Mouse (Mus musculus): ENCODE results near the gene Prkn. TPM values are rescaled to one million over a fixed set of nuclear protein-coding genes. Genes with fewer than 3 reads are reported as not detected.

The Prkn gene
- polyA plus RNA-seq, 1 experiment: 0.58 TPM

GRCm38 (mm10) chr17:11626306-11626705 lies 786.1 kb downstream of the Prkn start:
- WGBS: 88% methylated on average over 3 of the region's 3 CpGs
- H3K36me3 ChIP-seq (ENCODE audit: control insufficient read depth, insufficient read depth, low read length): no peaks in the 10 kb centered on the region
- H3K27ac ChIP-seq (ENCODE audit: insufficient read depth, low read depth, low read length): no peak overlapping the region
- no peak for TF ChIP-seq CTCF (IDR thresholded peaks at IDR 0.05; ENCODE audit: extremely low read depth, insufficient read length, insufficient replicate concordance, low read depth, low read length)
- no peak for TF ChIP-seq POLR2A (IDR thresholded peaks at IDR 0.05; ENCODE audit: low read depth, low read length)
- H3K4me3 ChIP-seq (ENCODE audit: low read depth, low read length): no peak overlapping the region
- H3K27me3 ChIP-seq (ENCODE audit: control insufficient read depth, insufficient read depth, low read length): no peaks in the 10 kb centered on the region
- H3K4me1 ChIP-seq (ENCODE audit: control insufficient read depth, insufficient read depth, insufficient read length, low read length): no peaks in the 10 kb centered on the region

- WGBS: 88% methylated on average over 11 of the region's 11 CpGs
- H3K27ac ChIP-seq (ENCODE audit: insufficient read depth, low read depth, low read length): no peak overlapping the region
- H3K4me1 ChIP-seq (ENCODE audit: control insufficient read depth, insufficient read depth, insufficient read length, low read length): no peaks in the 10 kb centered on the region
- TF ChIP-seq CTCF (IDR thresholded peaks at IDR 0.05; ENCODE audit: extremely low read depth, insufficient read length, insufficient replicate concordance, low read depth, low read length) (no peak), POLR2A (IDR thresholded peaks at IDR 0.05; ENCODE audit: low read depth, low read length) (no peak)
- no peaks in the 10 kb centered on the region for H3K36me3 ChIP-seq (ENCODE audit: control insufficient read depth, insufficient read depth, low read length)
- H3K4me3 ChIP-seq (ENCODE audit: low read depth, low read length): no peak overlapping the region
- H3K27me3 ChIP-seq (ENCODE audit: control insufficient read depth, insufficient read depth, low read length): no peaks in the 10 kb centered on the region
Measured at GRCm38 (mm10) chr17:11635121-11635520, 794.9 kb downstream of the Prkn start.

GRCm38 (mm10) chr17:11637642-11638041 lies 797.5 kb downstream of the Prkn start:
- Histone ChIP-seq H3K36me3 (ENCODE audit: control insufficient read depth, insufficient read depth, low read length) (no peaks in the 10 kb centered on the region), H3K4me3 (ENCODE audit: low read depth, low read length) (no peak overlapping the region), H3K27ac (ENCODE audit: insufficient read depth, low read depth, low read length) (no peak overlapping the region), H3K27me3 (ENCODE audit: control insufficient read depth, insufficient read depth, low read length) (no peaks in the 10 kb centered on the region), H3K4me1 (ENCODE audit: control insufficient read depth, insufficient read depth, insufficient read length, low read length) (no peaks in the 10 kb centered on the region)
- no peak for TF ChIP-seq POLR2A (IDR thresholded peaks at IDR 0.05; ENCODE audit: low read depth, low read length)
- no peak for TF ChIP-seq CTCF (IDR thresholded peaks at IDR 0.05; ENCODE audit: extremely low read depth, insufficient read length, insufficient replicate concordance, low read depth, low read length)
- WGBS: 66% methylated on average over 10 of the region's 10 CpGs

GRCm38 (mm10) chr17:11638451-11638850 lies 798.3 kb downstream of the Prkn start:
- H3K36me3 ChIP-seq (ENCODE audit: control insufficient read depth, insufficient read depth, low read length): no peaks in the 10 kb centered on the region
- H3K27ac ChIP-seq (ENCODE audit: insufficient read depth, low read depth, low read length): no peak overlapping the region
- TF ChIP-seq POLR2A (IDR thresholded peaks at IDR 0.05; ENCODE audit: low read depth, low read length) (no peak), CTCF (IDR thresholded peaks at IDR 0.05; ENCODE audit: extremely low read depth, insufficient read length, insufficient replicate concordance, low read depth, low read length) (no peak)
- no peak overlapping the region for H3K4me3 ChIP-seq (ENCODE audit: low read depth, low read length)
- WGBS: 74% methylated on average over 6 of the region's 6 CpGs
- H3K4me1 ChIP-seq (ENCODE audit: control insufficient read depth, insufficient read depth, insufficient read length, low read length): no peaks in the 10 kb centered on the region
- no peaks in the 10 kb centered on the region for H3K27me3 ChIP-seq (ENCODE audit: control insufficient read depth, insufficient read depth, low read length)

- Histone ChIP-seq H3K27ac (ENCODE audit: insufficient read depth, low read depth, low read length) (no peak overlapping the region), H3K36me3 (ENCODE audit: control insufficient read depth, insufficient read depth, low read length) (no peaks in the 10 kb centered on the region), H3K27me3 (ENCODE audit: control insufficient read depth, insufficient read depth, low read length) (no peaks in the 10 kb centered on the region), H3K4me3 (ENCODE audit: low read depth, low read length) (no peak overlapping the region), H3K4me1 (ENCODE audit: control insufficient read depth, insufficient read depth, insufficient read length, low read length) (no peaks in the 10 kb centered on the region)
- 86% methylated on average over 5 of the region's 5 CpGs for WGBS
- TF ChIP-seq CTCF (IDR thresholded peaks at IDR 0.05; ENCODE audit: extremely low read depth, insufficient read length, insufficient replicate concordance, low read depth, low read length) (no peak), POLR2A (IDR thresholded peaks at IDR 0.05; ENCODE audit: low read depth, low read length) (no peak)
Measured at GRCm38 (mm10) chr17:11639786-11640185, 799.6 kb downstream of the Prkn start.

- Histone ChIP-seq H3K4me3 (ENCODE audit: low read depth, low read length) (no peak overlapping the region), H3K4me1 (ENCODE audit: control insufficient read depth, insufficient read depth, insufficient read length, low read length) (no peaks in the 10 kb centered on the region), H3K27me3 (ENCODE audit: control insufficient read depth, insufficient read depth, low read length) (no peaks in the 10 kb centered on the region), H3K36me3 (ENCODE audit: control insufficient read depth, insufficient read depth, low read length) (no peaks in the 10 kb centered on the region), H3K27ac (ENCODE audit: insufficient read depth, low read depth, low read length) (no peak overlapping the region)
- 72% methylated on average over 1 of the region's 1 CpGs for WGBS
- TF ChIP-seq POLR2A (IDR thresholded peaks at IDR 0.05; ENCODE audit: low read depth, low read length): no peak
Measured at GRCm38 (mm10) chr17:11642328-11642727, 802.1 kb downstream of the Prkn start.

GRCm38 (mm10) chr17:11644016-11644415 lies 803.8 kb downstream of the Prkn start:
- Histone ChIP-seq H3K4me3 (ENCODE audit: low read depth, low read length) (no peak overlapping the region), H3K36me3 (ENCODE audit: control insufficient read depth, insufficient read depth, low read length) (no peaks in the 10 kb centered on the region), H3K4me1 (ENCODE audit: control insufficient read depth, insufficient read depth, insufficient read length, low read length) (no peaks in the 10 kb centered on the region), H3K27ac (ENCODE audit: insufficient read depth, low read depth, low read length) (no peak overlapping the region), H3K27me3 (ENCODE audit: control insufficient read depth, insufficient read depth, low read length) (no peaks in the 10 kb centered on the region)
- 82% methylated on average over 4 of the region's 4 CpGs for WGBS
- TF ChIP-seq CTCF (IDR thresholded peaks at IDR 0.05; ENCODE audit: extremely low read depth, insufficient read length, insufficient replicate concordance, low read depth, low read length) (no peak), POLR2A (IDR thresholded peaks at IDR 0.05; ENCODE audit: low read depth, low read length) (no peak)

Measured in small intestine, adult 2 months (tissue).